Mouse (Mus musculus): Measurements from ENCODE around the gene Mycbp2. TPM values are rescaled to one million over a fixed set of nuclear protein-coding genes. Genes with fewer than 3 reads are reported as not detected.

Gene Mycbp2
- polyA plus RNA-seq, 2 experiments, result 7.0 to 8.2 TPM

GRCm38 (mm10) chr14:103242020-103242419, 104.6 kb downstream of the Mycbp2 start:
- no peak overlapping the region for H3K27ac ChIP-seq
- no peak overlapping the region for H3K4me2 ChIP-seq (ENCODE audit: low read depth)
- H3K4me1 ChIP-seq (replicated peaks; ENCODE audit: control insufficient read depth in 2 of 2, insufficient read depth in 2 of 2, low read length in 1 of 2), result no peaks in the 10 kb centered on the region
- H3K9ac ChIP-seq (replicated peaks), result no peak overlapping the region
- H3K4me3 ChIP-seq (ENCODE audit: insufficient read depth in 1 of 2, low read depth in 2 of 2, low read length in 2 of 2), result no peak overlapping the region
- ATAC-seq (ENCODE audit: insufficient read depth) (no peak), DNase-seq (ENCODE audit: low read depth in 3 of 3, low spot score in 3 of 3) (no peak)
- TF ChIP-seq CTCF (IDR thresholded peaks at IDR 0.05; ENCODE audit: low read depth) (no peak), EP300 (IDR thresholded peaks at IDR 0.05; ENCODE audit: low read depth) (no peak)
- peaks cover 8% of the 10 kb centered on the region for H3K36me3 ChIP-seq (replicated peaks; ENCODE audit: control insufficient read depth, insufficient read depth, low read depth)
- 84% methylated on average over 6 of the region's 6 CpGs for WGBS (ENCODE audit: insufficient replicate concordance)
- H3K27me3 ChIP-seq (ENCODE audit: control insufficient read depth, insufficient read depth, low read length), result no peaks in the 10 kb centered on the region
- H3K9me3 ChIP-seq (ENCODE audit: control insufficient read depth, low read length), result no peaks in the 10 kb centered on the region

GRCm38 (mm10) chr14:103234770-103235169, 111.8 kb downstream of the Mycbp2 start:
- H3K4me3 ChIP-seq (ENCODE audit: insufficient read depth in 1 of 2, low read depth in 2 of 2, low read length in 2 of 2), result no peak overlapping the region
- no peaks in the 10 kb centered on the region for H3K4me1 ChIP-seq (replicated peaks; ENCODE audit: control insufficient read depth in 2 of 2, insufficient read depth in 2 of 2, low read length in 1 of 2)
- no peaks in the 10 kb centered on the region for H3K27me3 ChIP-seq (ENCODE audit: control insufficient read depth, insufficient read depth, low read length)
- H3K4me2 ChIP-seq (ENCODE audit: low read depth), result no peak overlapping the region
- no peak for ATAC-seq (ENCODE audit: insufficient read depth)
- WGBS (ENCODE audit: insufficient replicate concordance), result 81% methylated on average over 6 of the region's 6 CpGs
- H3K36me3 ChIP-seq (replicated peaks; ENCODE audit: control insufficient read depth, insufficient read depth, low read depth), result peaks cover 2% of the 10 kb centered on the region; the same call in 1 of the 2 replicates
- no peak overlapping the region for H3K9ac ChIP-seq (replicated peaks)
- no peak for TF ChIP-seq CTCF (IDR thresholded peaks at IDR 0.05; ENCODE audit: low read depth)
- H3K27ac ChIP-seq, result no peak overlapping the region
- no peak for DNase-seq (ENCODE audit: low read depth in 3 of 3, low spot score in 3 of 3)
- no peaks in the 10 kb centered on the region for H3K9me3 ChIP-seq (ENCODE audit: control insufficient read depth, low read length)

GRCm38 (mm10) chr14:103233640-103234593, 112.7 kb downstream of the Mycbp2 start:
- H3K9me3 ChIP-seq (ENCODE audit: control insufficient read depth, low read length), result no peaks in the 10 kb centered on the region
- H3K27me3 ChIP-seq (ENCODE audit: control insufficient read depth, insufficient read depth, low read length), result no peaks in the 10 kb centered on the region
- H3K27ac ChIP-seq, result no peak overlapping the region
- no peaks in the 10 kb centered on the region for H3K4me1 ChIP-seq (replicated peaks; ENCODE audit: control insufficient read depth in 2 of 2, insufficient read depth in 2 of 2, low read length in 1 of 2)
- DNase-seq (ENCODE audit: low read depth in 3 of 3, low spot score in 3 of 3) (no peak), ATAC-seq (ENCODE audit: insufficient read depth) (no peak)
- H3K36me3 ChIP-seq (replicated peaks; ENCODE audit: control insufficient read depth, insufficient read depth, low read depth), result peaks cover 2% of the 10 kb centered on the region; the same call in 1 of the 2 replicates
- H3K4me2 ChIP-seq (ENCODE audit: low read depth), result no peak overlapping the region
- TF ChIP-seq CTCF (IDR thresholded peaks at IDR 0.05; ENCODE audit: low read depth), result no peak
- no peak for TF ChIP-seq EP300 (IDR thresholded peaks at IDR 0.05; ENCODE audit: low read depth)
- WGBS (ENCODE audit: insufficient replicate concordance), result 70% methylated on average over 12 of the region's 12 CpGs
- no peak overlapping the region for H3K4me3 ChIP-seq (ENCODE audit: insufficient read depth in 1 of 2, low read depth in 2 of 2, low read length in 2 of 2)
- no peak overlapping the region for H3K9ac ChIP-seq (replicated peaks)

- Histone ChIP-seq H3K9me3 (ENCODE audit: control insufficient read depth, low read length) (no peaks in the 10 kb centered on the region), H3K27ac (no peak overlapping the region), H3K4me3 (ENCODE audit: insufficient read depth in 1 of 2, low read depth in 2 of 2, low read length in 2 of 2) (no peak overlapping the region), H3K4me1 (replicated peaks; ENCODE audit: control insufficient read depth in 2 of 2, insufficient read depth in 2 of 2, low read length in 1 of 2) (no peaks in the 10 kb centered on the region), H3K27me3 (ENCODE audit: control insufficient read depth, insufficient read depth, low read length) (no peaks in the 10 kb centered on the region), H3K4me2 (ENCODE audit: low read depth) (no peak overlapping the region), H3K9ac (replicated peaks) (no peak overlapping the region), H3K36me3 (replicated peaks; ENCODE audit: control insufficient read depth, insufficient read depth, low read depth) (peaks cover 11% of the 10 kb centered on the region)
- ATAC-seq (ENCODE audit: insufficient read depth) (no peak), DNase-seq (ENCODE audit: low read depth in 3 of 3, low spot score in 3 of 3) (no peak)
- TF ChIP-seq EP300 (IDR thresholded peaks at IDR 0.05; ENCODE audit: low read depth) (no peak), CTCF (IDR thresholded peaks at IDR 0.05; ENCODE audit: low read depth) (no peak)
- WGBS (ENCODE audit: insufficient replicate concordance), result 81% methylated on average over 2 of the region's 2 CpGs
These were observed 124.3 kb downstream of the Mycbp2 start for GRCm38 (mm10) chr14:103222356-103222755.

- 76% methylated on average over 3 of the region's 3 CpGs for WGBS (ENCODE audit: insufficient replicate concordance)
- TF ChIP-seq EP300 (IDR thresholded peaks at IDR 0.05; ENCODE audit: low read depth) (no peak), CTCF (IDR thresholded peaks at IDR 0.05; ENCODE audit: low read depth) (no peak)
These were observed 124.9 kb downstream of the Mycbp2 start for GRCm38 (mm10) chr14:103221751-103222150.

More at GRCm38 (mm10) chr14:103221751-103222150, 124.9 kb downstream of the Mycbp2 start:
- H3K4me2 ChIP-seq (ENCODE audit: low read depth), result no peak overlapping the region
- no peaks in the 10 kb centered on the region for H3K9me3 ChIP-seq (ENCODE audit: control insufficient read depth, low read length)
- H3K27me3 ChIP-seq (ENCODE audit: control insufficient read depth, insufficient read depth, low read length), result no peaks in the 10 kb centered on the region
- H3K36me3 ChIP-seq (replicated peaks; ENCODE audit: control insufficient read depth, insufficient read depth, low read depth), result peaks cover 11% of the 10 kb centered on the region
- H3K9ac ChIP-seq (replicated peaks), result no peak overlapping the region
- no peaks in the 10 kb centered on the region for H3K4me1 ChIP-seq (replicated peaks; ENCODE audit: control insufficient read depth in 2 of 2, insufficient read depth in 2 of 2, low read length in 1 of 2)
- DNase-seq (ENCODE audit: low read depth in 3 of 3, low spot score in 3 of 3), result no peak
- no peak overlapping the region for H3K27ac ChIP-seq
- ATAC-seq (ENCODE audit: insufficient read depth), result no peak
- no peak overlapping the region for H3K4me3 ChIP-seq (ENCODE audit: insufficient read depth in 1 of 2, low read depth in 2 of 2, low read length in 2 of 2)
